Mouse (Mus musculus) naive thymus-derived CD4-positive, alpha-beta T cell, adult 2 months (primary cell): ENCODE data around the gene Bri3bp.
"Not testable (repeated sequence)": the region's sequence is repeated elsewhere in the genome, so short reads cannot be mapped to it uniquely, and the experiment has no call there.

Experiments
- DNase-seq: peaks from one replicate; pipeline ENCODE4 v3.0.0-alpha.2; 2011; ENCODE audit warnings: low read depth

The Bri3bp gene

DNA sequence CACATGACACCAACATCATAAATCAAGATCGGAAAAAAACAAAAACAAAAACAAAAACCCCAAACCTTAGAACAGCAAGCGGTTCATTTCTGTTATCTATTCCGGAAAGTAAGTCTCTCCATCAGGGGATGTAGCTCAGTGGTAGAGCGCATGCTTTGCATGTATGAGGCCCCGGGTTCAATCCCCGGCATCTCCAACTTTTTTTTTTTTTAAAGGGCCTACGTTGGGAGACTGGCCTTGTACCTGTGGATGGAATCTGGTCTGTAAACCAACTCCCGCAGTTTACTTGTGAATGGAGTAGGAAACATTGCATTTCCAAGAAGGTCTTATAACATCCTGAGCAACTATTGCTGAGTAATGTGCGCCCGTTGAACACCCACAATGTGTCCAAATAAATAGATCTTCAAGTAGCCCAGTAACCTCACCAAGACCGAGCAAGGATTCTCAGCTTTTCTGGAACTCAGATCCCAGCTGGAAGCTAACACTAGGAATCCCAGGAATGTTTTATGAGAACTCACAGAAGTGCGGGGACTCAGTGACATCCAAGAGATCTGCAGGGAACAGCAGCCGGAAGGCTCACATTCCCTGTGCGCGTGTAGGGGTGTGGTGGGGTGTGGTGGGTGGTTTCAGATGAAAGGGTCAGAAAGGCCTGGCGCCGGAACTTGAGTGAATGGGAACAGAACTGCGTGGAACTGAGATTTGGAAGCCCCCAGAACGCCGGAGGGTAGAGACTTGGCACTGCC is 31.8 kb upstream of the Bri3bp start:
- no peak for DNase-seq

DNA sequence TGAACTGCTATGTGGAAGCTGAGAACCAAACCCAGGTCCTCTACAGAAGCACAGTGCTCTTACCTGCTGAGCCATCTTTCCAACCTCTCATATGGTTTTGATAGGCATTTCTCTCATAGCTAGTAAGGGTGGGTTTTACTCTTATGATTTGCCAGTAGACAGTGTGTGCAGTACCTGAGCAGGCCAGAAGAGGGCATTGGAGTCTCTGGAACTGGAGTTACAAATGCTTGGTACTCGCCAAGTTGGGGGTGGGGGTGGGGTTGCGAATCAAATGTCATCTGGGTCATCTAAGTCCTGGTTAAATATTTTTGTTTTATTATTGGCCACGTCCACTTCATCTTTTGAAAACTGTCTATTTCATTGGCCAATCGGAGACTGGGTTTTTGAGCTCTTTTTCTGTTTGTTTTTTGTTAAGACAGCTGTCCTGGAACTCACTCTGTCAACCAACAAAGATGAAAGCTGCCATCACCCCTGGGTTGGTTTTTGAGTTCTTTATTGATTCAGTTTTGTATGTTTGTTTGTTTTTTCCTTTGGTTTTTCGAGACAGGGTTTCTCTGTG is 29.3 kb upstream of the Bri3bp start:
- DNase-seq: peak; percentile 86

DNA sequence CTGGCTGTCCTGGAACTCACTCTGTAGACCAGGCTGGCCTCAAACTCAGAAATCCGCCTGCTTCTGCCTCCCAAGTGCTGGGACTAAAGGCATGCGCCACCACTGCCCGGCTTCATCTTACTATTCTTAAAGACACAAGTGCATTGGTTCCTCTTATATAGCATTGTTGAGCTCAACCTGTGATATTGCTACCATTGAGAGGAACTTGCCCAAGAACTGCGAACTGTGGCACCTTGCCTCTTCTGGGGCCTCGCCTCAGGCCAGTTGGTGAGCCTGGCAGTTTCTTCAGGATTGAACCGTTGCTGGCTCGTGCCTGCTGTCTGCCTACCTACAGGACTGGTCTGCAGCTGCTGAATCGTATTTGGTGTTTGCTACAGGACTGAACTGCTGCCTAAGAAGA is 28.8 kb upstream of the Bri3bp start:
- not testable (repeated sequence) for DNase-seq

DNA sequence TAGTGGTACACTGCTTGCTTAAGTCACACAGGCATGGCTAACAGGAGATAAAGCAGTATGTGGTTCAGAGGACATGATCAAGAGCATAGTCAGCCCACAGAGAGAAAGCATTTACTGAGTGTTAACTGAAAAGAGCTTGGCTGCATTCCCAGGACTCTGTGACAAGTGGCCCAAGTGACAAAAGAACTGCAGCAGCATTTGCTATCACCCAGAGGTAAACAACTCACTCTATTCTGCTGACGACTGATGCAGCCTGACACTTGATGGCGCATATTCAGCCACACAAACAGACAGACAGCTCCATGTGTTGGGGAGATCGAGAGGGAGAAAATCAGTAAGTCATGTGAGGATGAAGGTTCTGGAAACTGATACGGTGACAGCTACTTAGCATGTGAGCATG is 27.6 kb upstream of the Bri3bp start:
- no peak for DNase-seq

GRCm38 (mm10) chr5:125416183-125416582 is 25.2 kb upstream of the Bri3bp start:
- no peak for DNase-seq

GRCm38 (mm10) chr5:125418636-125419035 is 22.7 kb upstream of the Bri3bp start:
- DNase-seq: no peak

GRCm38 (mm10) chr5:125419124-125419523 is 22.2 kb upstream of the Bri3bp start:
- no peak for DNase-seq

- no peak for DNase-seq
Observed at GRCm38 (mm10) chr5:125425698-125426276, 15.6 kb upstream of the Bri3bp start.

DNA sequence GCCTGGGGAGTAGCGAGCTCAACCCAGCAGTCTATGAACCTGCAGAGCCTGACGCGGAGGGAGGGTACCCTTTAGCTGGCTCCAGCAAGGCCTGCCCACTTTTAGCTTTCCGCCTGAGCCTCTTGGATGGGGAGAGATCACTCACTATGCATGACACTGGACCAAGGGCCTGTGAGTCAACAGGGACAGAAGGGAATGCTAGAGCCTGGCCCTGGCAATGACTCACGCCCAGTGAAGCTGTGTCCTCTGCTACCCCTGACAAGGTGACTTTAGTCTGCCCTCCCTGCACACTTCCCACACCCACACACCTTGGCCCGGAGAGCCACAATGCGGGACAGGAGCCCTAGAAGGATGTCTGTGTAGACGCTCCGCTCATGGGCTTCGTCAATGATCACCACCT is 15.0 kb upstream of the Bri3bp start:
- no peak for DNase-seq

- DNase-seq: not testable (repeated sequence)
Observed at GRCm38 (mm10) chr5:125432324-125432723, 9.0 kb upstream of the Bri3bp start.

DNA sequence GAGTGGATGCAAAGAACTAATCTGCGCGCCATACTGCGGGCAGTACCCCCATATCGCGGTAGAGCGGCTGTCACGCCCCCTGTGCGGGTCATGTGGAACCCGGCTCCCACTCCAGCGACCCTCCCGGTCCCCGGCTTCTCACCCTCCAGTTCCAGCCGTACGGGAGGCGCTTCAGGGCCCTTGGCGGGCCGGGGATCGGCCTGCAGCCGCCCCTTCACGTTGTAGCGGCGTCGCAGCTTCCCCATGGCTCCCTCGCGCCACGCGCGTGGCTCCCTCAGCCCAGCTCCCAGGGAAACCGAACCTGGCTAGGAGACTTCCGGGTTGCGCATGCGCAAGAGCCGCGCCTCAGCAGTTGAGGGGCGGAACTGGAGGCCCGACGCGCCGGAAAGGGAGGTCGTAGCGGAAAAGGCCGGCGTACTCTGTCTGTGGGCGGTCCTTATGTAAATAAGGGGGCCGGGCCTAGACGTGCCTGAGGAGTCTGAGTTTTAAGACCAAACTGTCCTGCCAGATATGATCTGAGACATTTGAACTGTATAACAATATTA is 7.5 kb upstream of the Bri3bp start, which contains the start of gene Dhx37:
Gene Dhx37, minus strand, starts transcription at position 329 of the 545 bp plus-strand sequence.
- DNase-seq: peak; percentile 97

GRCm38 (mm10) chr5:125434347-125434746 is 7.0 kb upstream of the Bri3bp start:
- DNase-seq: not testable (repeated sequence)

DNA sequence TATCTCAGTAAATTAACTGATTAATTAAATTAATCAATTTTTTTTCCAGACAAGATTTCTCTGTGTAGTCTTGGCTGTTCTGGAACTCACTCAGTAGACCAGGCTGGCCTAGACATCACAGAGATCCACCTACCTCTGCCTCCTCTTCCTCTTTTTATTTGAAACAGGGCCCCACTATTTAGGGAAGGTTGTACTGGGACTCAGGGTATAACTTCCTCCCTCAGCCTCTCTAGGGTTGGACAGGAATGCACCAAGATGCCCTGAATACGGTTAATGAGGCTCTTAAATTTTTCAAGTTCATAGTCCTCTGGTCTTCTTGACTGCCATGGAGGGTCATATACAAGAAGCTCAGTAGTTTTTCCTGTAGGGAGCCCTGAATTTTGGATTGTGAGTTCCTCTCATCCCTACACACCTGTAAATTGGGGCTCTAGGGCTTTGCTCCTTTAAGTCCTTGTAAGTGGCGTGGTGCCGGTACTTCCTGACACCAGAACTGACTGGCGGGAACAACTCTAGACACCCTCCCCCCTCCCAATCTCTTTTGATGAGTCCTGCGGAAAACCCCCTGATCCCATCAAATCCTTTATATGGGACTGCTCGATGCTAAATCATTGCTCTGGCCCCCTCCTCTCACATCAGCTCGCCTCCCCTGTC is 660 bp upstream of the Bri3bp start:
- DNase-seq: no peak

- peak; percentile 45 for DNase-seq
Observed at GRCm38 (mm10) chr5:125442136-125442995, 998 bp downstream of the Bri3bp start.

DNA sequence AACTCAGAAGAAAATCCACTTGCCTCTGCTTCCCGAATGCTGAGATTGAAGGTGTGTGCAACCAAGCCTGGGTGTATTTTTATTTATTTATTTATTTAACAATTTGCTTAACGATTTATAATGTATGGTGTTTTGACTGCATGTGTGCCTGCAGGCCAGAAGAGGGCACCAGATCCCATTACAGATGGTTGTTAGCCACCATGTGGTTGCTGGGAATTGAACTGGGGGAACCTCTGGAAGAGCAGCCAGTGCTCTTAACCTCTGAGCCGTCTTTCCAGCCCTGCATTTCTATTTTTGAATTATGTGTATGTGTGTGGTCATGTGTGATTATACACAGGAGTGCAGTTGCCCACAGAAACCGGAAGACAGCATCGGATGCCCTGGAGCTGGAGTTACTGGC is 2.0 kb downstream of the Bri3bp start:
- no peak for DNase-seq

DNA sequence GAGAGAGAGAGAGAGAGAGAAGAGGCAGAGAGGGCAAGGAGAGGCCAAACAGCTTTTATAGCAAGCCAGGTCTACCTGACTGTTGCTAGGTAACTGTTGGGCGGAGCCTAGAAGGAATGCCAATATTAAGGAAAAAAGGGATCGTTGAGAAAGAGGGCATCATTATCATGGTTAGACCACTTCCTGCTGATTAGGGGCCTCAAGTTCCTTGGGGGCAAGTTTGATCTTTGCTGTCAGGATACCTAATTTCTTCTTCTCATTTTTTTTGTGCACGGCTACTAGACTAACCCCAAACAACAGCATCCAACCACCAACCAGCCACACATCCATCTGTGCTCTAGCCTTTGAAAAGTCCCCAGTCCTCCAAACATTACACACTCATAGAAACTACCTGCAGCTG is 2.5 kb downstream of the Bri3bp start:
- DNase-seq: peak; percentile 31

- DNase-seq: peak; percentile 71
Observed at GRCm38 (mm10) chr5:125444554-125444953, 3.2 kb downstream of the Bri3bp start.

GRCm38 (mm10) chr5:125446344-125446743 is 5.0 kb downstream of the Bri3bp start:
- no peak for DNase-seq

- DNase-seq: no peak
Observed at GRCm38 (mm10) chr5:125448026-125448425, 6.7 kb downstream of the Bri3bp start.

- no peak for DNase-seq
Observed at GRCm38 (mm10) chr5:125448631-125449030, 7.3 kb downstream of the Bri3bp start.

GRCm38 (mm10) chr5:125449306-125449705 is 7.9 kb downstream of the Bri3bp start:
- DNase-seq: no peak

DNA sequence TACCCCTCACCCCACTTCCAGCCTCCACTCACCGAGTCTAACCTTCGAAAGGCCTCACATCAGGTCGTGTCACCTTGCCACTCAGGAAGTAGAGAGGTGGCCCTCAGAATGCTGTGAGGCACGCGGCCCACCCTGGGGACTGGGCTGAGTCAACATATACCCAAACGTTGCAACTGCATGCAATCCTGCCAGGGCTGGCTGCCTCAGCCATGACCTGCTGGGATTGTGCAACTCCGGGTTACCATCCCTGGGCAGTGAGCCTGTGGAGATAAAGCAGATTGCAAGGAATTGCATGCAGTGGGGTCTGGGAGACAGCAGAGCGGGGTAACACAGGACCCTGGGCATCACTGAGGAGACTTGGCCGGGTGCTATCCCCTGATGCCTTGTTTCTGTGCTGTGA is 11.2 kb downstream of the Bri3bp start:
- DNase-seq: no peak
